Mouse (Mus musculus) neural tube, embryonic 15.5 days (tissue): Measurements from ENCODE around the gene 3110009E18Rik. TPM values are rescaled to one million over a fixed set of nuclear protein-coding genes. Genes with fewer than 3 reads are reported as not detected.
A peak's percentile ranks its signal among the peaks of the same experiment; 100 is the strongest.

Experiments
- ATAC-seq: fragments of 200-750 bp; cut with Nextera tagmentation; 2 replicates; pipeline ENCODE4 v1.8.0; 2017; ENCODE audit warnings: mild to moderate bottlenecking, moderate TSS enrichment, moderate library complexity; ENCODE audit not compliant: low FRiP score
- H3K27ac ChIP-seq: fragments of 300-500 bp; sonication (generic); replicated peaks from 2 replicates; pipeline ENCODE4 v1.5.1; 2015; ENCODE audit warnings: mild to moderate bottlenecking, inconsistent platforms
- H3K27me3 ChIP-seq: fragments of 300-500 bp; sonication (generic); replicated peaks from 2 replicates; pipeline ENCODE4 v1.6.1; 2015; ENCODE audit warnings: inconsistent platforms
- H3K36me3 ChIP-seq: fragments of 300-500 bp; sonication (generic); 2 replicates; pipeline ENCODE4 v1.6.1; 2015; ENCODE audit warnings: inconsistent platforms
- H3K4me1 ChIP-seq: fragments of 300-500 bp; sonication (generic); 2 replicates; pipeline ENCODE4 v1.6.1; 2015; ENCODE audit warnings: inconsistent platforms
- H3K4me2 ChIP-seq: fragments of 300-500 bp; sonication (generic); 2 replicates; pipeline ENCODE4 v1.6.1; 2015; ENCODE audit warnings: inconsistent platforms, mild to moderate bottlenecking, moderate library complexity
- H3K4me3 ChIP-seq: fragments of 300-500 bp; sonication (generic); replicated peaks from 2 replicates; pipeline ENCODE4 v1.5.1; 2015; ENCODE audit warnings: mild to moderate bottlenecking, inconsistent platforms
- H3K9ac ChIP-seq: fragments of 300-500 bp; sonication (generic); replicated peaks from 2 replicates; pipeline ENCODE4 v1.6.1; 2015; ENCODE audit warnings: mild to moderate bottlenecking, inconsistent platforms
- H3K9me3 ChIP-seq: fragments of 300-500 bp; sonication (generic); replicated peaks from 2 replicates; pipeline ENCODE4 v1.6.1; 2016; ENCODE audit warnings: inconsistent platforms
- WGBS: fragments of 180-500 bp; shearing (Covaris S2); methylation state at CpG from one replicate; pipeline ENCODE4 v1.1.7; 2015; ENCODE audit warnings: mixed read lengths; 5-methylcytosine and 5-hydroxymethylcytosine counted together
- polyA plus RNA-seq: library from polyadenylated mRNA; unstranded; fragments of >200 nt; fragmentation: Nextera tagmentation; extraction: Ambion mirVana; gene quantifications from 2 replicates; pipeline ENCODE4 v1.2.1, GENCODE M21; 2015

3110009E18Rik gene
- polyA plus RNA-seq, 1 experiment from 2014 or later = 17.9 TPM

DNA sequence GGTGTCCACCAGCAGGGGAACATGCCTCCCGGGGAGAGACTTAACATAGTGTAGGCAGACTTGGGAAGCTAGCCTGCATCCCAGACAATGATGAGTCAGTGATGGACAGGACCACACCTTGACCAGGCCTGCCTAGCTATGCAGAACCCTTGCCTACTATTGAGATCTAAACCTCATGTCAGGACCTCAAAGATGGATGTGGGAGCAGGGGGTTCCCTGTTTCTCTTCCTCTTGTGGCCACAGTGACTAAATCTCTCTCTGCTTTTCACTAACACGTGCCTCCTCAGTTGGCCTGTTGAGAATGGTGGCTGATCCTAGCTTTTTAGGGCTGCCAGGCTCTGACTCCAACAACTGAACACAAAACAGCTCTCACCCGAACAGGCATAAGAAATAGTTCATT, 81.6 kb downstream of the 3110009E18Rik start:
- no peak overlapping the region for H3K9ac ChIP-seq
- H3K27ac ChIP-seq = no peak overlapping the region
- H3K4me2 ChIP-seq = no peak overlapping the region
- H3K9me3 ChIP-seq = no peaks in the 10 kb centered on the region
- H3K36me3 ChIP-seq = no peaks in the 10 kb centered on the region
- WGBS = 58% methylated on average over 3 of the region's 3 CpGs
- H3K4me1 ChIP-seq = no peaks in the 10 kb centered on the region
- no peak for ATAC-seq
- H3K4me3 ChIP-seq = no peak overlapping the region
- H3K27me3 ChIP-seq = no peaks in the 10 kb centered on the region

- 75% methylated on average over 5 of the region's 5 CpGs for WGBS
Observed at GRCm38 (mm10) chr1:120203836-120204235, 82.8 kb downstream of the 3110009E18Rik start.

GRCm38 (mm10) chr1:120204834-120205233, 83.8 kb downstream of the 3110009E18Rik start:
- Histone ChIP-seq H3K4me2 (no peak overlapping the region), H3K27me3 (no peaks in the 10 kb centered on the region), H3K4me1 (no peaks in the 10 kb centered on the region), H3K9me3 (no peaks in the 10 kb centered on the region), H3K27ac (no peak overlapping the region), H3K36me3 (no peaks in the 10 kb centered on the region), H3K4me3 (no peak overlapping the region), H3K9ac (no peak overlapping the region)
- 57% methylated on average over 1 of the region's 1 CpGs for WGBS
- ATAC-seq = no peak

More at GRCm38 (mm10) chr1:120203836-120204235, 82.8 kb downstream of the 3110009E18Rik start:
- H3K4me3 ChIP-seq = no peak overlapping the region
- no peak for ATAC-seq
- H3K4me1 ChIP-seq = no peaks in the 10 kb centered on the region
- H3K9ac ChIP-seq = no peak overlapping the region
- H3K36me3 ChIP-seq = no peaks in the 10 kb centered on the region
- no peaks in the 10 kb centered on the region for H3K27me3 ChIP-seq
- no peak overlapping the region for H3K27ac ChIP-seq
- H3K4me2 ChIP-seq = no peak overlapping the region
- H3K9me3 ChIP-seq = no peaks in the 10 kb centered on the region

DNA sequence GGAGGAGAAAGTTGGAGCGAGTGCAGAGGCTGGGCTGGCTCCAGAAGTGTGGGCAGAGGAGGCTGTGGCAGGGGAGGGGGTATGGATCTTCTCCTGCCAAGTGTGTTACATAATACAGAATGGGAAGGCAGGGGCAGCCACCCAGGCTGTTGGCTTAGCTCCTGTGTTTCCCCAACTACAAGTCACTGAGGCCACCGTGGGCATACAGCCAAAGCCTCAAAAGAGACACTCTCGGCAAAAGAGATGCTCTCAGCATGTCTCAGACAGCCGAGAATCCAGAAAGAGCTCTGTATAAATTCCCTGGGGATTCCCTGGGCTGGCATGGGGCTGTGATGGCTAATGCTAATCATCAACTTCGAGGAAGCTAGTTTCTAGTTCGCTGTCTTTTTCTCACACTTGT, 86.6 kb downstream of the 3110009E18Rik start:
- H3K9me3 ChIP-seq = no peaks in the 10 kb centered on the region
- H3K4me3 ChIP-seq = no peak overlapping the region
- ATAC-seq = peak; percentile 90
- 43% methylated on average over 6 of the region's 6 CpGs for WGBS
- H3K27ac ChIP-seq = no peak overlapping the region
- no peak overlapping the region for H3K9ac ChIP-seq
- no peaks in the 10 kb centered on the region for H3K36me3 ChIP-seq
- H3K4me1 ChIP-seq = no peaks in the 10 kb centered on the region
- H3K27me3 ChIP-seq = no peaks in the 10 kb centered on the region
- H3K4me2 ChIP-seq = no peak overlapping the region

GRCm38 (mm10) chr1:120208502-120209230, 87.7 kb downstream of the 3110009E18Rik start:
- no peak overlapping the region for H3K4me3 ChIP-seq
- no peaks in the 10 kb centered on the region for H3K27me3 ChIP-seq
- no peak overlapping the region for H3K27ac ChIP-seq
- 79% methylated on average over 11 of the region's 11 CpGs for WGBS
- no peak for ATAC-seq
- no peak overlapping the region for H3K9ac ChIP-seq
- no peaks in the 10 kb centered on the region for H3K36me3 ChIP-seq
- no peaks in the 10 kb centered on the region for H3K4me1 ChIP-seq
- H3K4me2 ChIP-seq = no peak overlapping the region
- H3K9me3 ChIP-seq = no peaks in the 10 kb centered on the region

- Histone ChIP-seq H3K27ac (no peak overlapping the region), H3K27me3 (no peaks in the 10 kb centered on the region), H3K4me2 (no peak overlapping the region), H3K4me3 (no peak overlapping the region), H3K36me3 (no peaks in the 10 kb centered on the region), H3K9ac (no peak overlapping the region), H3K4me1 (peaks cover 6% of the 10 kb centered on the region; the same call in 1 of the 2 replicates), H3K9me3 (no peaks in the 10 kb centered on the region)
- ATAC-seq = no peak
- WGBS = 56% methylated on average over 6 of the region's 6 CpGs
Observed at GRCm38 (mm10) chr1:120220841-120221240, 99.9 kb downstream of the 3110009E18Rik start.

DNA sequence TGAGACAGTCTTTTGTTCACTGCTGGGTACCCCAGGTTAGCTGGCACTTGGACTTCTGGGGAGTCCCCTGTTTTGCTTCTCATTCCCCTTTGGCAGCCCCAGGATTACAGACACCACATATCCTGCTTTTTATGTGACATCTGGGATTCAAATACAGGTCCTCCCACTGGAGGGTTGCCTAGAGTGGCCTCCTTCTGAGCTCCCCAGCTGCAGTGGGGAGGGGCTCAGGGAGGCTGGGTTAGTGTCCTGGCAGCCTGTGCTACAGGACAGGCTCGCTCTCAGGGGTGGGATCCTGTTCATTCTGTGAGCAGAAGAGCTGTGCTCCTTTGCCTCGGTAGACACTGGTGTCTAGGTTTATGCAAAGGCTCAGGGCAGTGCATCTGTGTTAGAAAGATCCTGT, 100.3 kb downstream of the 3110009E18Rik start:
- no peak for ATAC-seq
- Histone ChIP-seq H3K4me2 (no peak overlapping the region), H3K27me3 (no peaks in the 10 kb centered on the region), H3K27ac (no peak overlapping the region), H3K4me3 (no peak overlapping the region), H3K9me3 (no peaks in the 10 kb centered on the region), H3K4me1 (peaks cover 6% of the 10 kb centered on the region; the same call in 1 of the 2 replicates), H3K9ac (no peak overlapping the region), H3K36me3 (no peaks in the 10 kb centered on the region)
- 60% methylated on average over 2 of the region's 2 CpGs for WGBS

GRCm38 (mm10) chr1:120223613-120224012, 102.6 kb downstream of the 3110009E18Rik start:
- no peak overlapping the region for H3K4me2 ChIP-seq
- peaks cover 6% of the 10 kb centered on the region; the same call in 1 of the 2 replicates for H3K4me1 ChIP-seq
- no peaks in the 10 kb centered on the region for H3K36me3 ChIP-seq
- no peak overlapping the region for H3K27ac ChIP-seq
- H3K9me3 ChIP-seq = no peaks in the 10 kb centered on the region
- no peaks in the 10 kb centered on the region for H3K27me3 ChIP-seq
- WGBS = 82% methylated on average over 4 of the region's 4 CpGs
- H3K4me3 ChIP-seq = no peak overlapping the region
- no peak overlapping the region for H3K9ac ChIP-seq
- ATAC-seq = no peak

DNA sequence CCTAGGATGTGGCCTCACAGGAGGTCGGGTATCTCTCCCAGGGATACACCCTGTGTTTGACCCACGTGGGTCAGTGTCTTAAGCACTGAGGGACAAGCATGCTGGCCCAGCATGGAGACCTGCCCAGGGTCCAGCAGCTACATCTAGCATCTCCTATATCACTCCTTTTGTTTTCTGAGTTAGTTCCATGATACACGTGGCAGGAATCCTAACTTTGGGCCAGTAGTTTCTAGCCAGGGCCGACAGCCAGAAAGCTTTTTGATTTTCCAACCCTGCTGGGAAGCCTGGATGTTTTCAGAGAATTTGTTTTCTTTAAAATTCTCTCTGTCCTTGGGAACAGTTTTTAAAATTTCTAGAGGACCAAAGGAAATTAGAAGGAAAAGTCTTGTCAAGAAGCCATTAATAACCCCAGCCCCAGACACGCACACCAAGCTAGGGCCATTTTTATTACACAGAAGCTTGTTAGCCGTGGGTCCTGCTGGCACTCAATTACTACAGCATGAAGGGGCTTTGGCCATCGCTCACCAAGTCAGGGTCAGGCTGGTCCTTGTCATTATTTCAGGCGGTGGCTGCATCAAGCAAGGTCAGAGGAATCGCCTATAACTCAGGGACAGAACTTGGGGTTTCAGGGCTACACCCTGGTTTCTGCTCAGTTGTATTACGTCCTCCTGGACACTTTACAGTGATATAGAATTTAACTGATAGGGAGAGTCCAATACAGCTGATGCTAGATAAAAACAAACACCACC, 108.9 kb downstream of the 3110009E18Rik start:
- WGBS = 69% methylated on average over 10 of the region's 10 CpGs
- no peak overlapping the region for H3K27ac ChIP-seq
- no peak; the same call in 1 of the 2 replicates for ATAC-seq
- no peaks in the 10 kb centered on the region for H3K9me3 ChIP-seq
- no peaks in the 10 kb centered on the region for H3K27me3 ChIP-seq
- no peak overlapping the region for H3K4me3 ChIP-seq
- H3K36me3 ChIP-seq = no peaks in the 10 kb centered on the region
- no peak overlapping the region for H3K4me2 ChIP-seq
- H3K9ac ChIP-seq = no peak overlapping the region
- H3K4me1 ChIP-seq = no peaks in the 10 kb centered on the region

GRCm38 (mm10) chr1:120231334-120231733, 110.3 kb downstream of the 3110009E18Rik start:
- no peak overlapping the region for H3K27ac ChIP-seq
- no peaks in the 10 kb centered on the region for H3K4me1 ChIP-seq
- no peaks in the 10 kb centered on the region for H3K27me3 ChIP-seq
- 38% methylated on average over 6 of the region's 6 CpGs for WGBS
- H3K4me2 ChIP-seq = no peak overlapping the region
- ATAC-seq = peak; percentile 63; the same call in 1 of the 2 replicates
- H3K9ac ChIP-seq = no peak overlapping the region
- no peaks in the 10 kb centered on the region for H3K9me3 ChIP-seq
- H3K4me3 ChIP-seq = no peak overlapping the region
- H3K36me3 ChIP-seq = no peaks in the 10 kb centered on the region

- WGBS = 92% methylated on average over 6 of the region's 6 CpGs
Observed at GRCm38 (mm10) chr1:120232170-120232569, 111.2 kb downstream of the 3110009E18Rik start.

More at GRCm38 (mm10) chr1:120232170-120232569, 111.2 kb downstream of the 3110009E18Rik start:
- Histone ChIP-seq H3K4me2 (no peak overlapping the region), H3K36me3 (no peaks in the 10 kb centered on the region), H3K4me1 (no peaks in the 10 kb centered on the region), H3K27ac (no peak overlapping the region), H3K9ac (no peak overlapping the region), H3K9me3 (no peaks in the 10 kb centered on the region), H3K27me3 (no peaks in the 10 kb centered on the region), H3K4me3 (no peak overlapping the region)
- ATAC-seq = no peak
